Mouse (Mus musculus) lung, postnatal 4 days (tissue): Measurements from ENCODE around the gene Gle1.
A peak's percentile ranks its signal among the peaks of the same experiment; 100 is the strongest.

Experiments used
- DNase-seq, 2 experiments: peaks; one replicate each; pipeline ENCODE4 v3.0.0; 2021

Gle1 gene

DNA sequence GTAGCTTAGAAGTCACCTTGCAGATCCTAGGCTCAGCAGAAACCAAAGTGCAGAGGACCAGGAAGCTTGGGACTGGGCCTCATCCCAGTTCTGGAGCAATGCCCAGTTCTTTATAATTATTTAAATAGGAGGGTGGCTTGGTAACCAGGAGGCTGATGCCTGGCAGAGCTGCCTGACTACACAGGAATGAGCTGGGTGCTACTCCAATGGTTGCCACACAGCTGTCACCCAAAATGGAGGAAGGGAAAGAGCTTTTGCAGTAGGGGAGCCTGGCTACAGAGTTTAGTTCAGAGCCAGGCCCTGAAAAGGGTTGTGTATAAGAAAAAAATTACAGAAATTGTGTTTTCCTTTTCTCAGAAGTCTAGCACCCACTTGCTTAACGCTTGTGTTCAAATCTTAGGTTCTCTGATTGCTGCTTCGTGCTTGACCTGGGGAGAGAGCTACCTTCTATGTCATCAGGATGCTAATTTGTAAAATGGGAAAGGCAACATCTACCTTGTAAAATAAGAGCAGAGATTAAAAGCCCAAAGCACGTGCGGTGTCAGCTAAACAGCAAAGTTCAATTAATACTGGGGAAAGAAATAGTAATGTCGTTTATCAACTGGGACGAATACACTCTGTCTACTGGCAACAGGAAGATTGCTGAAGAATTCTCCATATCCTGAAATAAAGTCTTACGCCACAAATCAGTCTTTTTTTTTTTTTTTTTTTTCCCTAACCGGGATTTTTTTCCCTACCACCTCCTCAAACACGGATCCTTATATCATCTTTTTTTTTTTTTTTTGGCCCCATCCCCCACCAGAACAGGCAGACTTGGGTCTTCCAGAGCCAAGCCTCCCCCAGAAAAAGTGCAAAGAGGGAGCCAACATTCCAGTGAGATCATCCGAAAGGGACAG lies 29.4 kb downstream of the Gle1 start:
- DNase-seq, result peak; percentile 53 to 71

- DNase-seq, result peak; percentile 98
Measured at GRCm38 (mm10) chr2:29965250-29965843, 30.1 kb downstream of the Gle1 start, which contains the start of gene Sptan1. Sptan1 (plus strand) TSS chr2:29965560.

DNA sequence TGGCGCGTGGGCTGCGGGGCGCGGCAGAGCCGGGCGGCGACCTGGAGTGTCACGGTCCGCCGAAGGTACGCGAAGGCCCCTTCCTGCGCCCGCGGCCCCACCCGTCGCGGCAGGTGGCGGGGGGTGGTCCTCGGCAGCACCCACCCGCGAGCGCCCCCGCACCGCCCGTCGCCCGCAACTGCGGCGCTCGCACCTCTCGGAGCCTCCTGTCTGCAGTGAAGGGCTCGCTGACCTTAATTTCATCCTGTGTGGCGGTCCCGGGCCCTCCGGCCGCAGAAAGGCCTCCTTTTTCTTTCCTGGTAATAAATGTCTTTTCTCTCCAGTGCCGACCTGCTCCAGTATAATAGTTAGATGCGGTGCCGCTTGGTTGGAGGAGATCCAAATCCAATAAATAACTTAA lies 30.7 kb downstream of the Gle1 start:
- peak; percentile 56 to 68 for DNase-seq

DNA sequence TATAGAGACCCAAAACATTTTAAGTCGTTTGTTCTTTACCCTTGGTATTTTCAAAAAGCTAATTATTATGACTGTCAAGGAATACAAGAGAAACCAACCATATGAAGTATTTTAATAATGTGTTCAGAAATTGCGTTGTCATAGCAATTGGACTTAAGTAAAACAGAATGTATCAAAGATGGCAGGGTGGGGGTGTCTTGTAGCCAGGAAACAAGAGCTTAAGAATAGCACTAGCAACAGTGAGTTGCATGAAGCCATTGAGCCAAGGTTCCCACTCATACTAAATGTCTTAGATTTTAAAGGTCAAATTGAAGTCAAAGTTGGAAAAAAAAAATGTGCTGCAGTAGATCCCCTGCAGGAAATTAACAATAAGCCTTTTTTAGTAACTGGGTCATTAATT lies 31.6 kb downstream of the Gle1 start:
- DNase-seq, result no peak

DNA sequence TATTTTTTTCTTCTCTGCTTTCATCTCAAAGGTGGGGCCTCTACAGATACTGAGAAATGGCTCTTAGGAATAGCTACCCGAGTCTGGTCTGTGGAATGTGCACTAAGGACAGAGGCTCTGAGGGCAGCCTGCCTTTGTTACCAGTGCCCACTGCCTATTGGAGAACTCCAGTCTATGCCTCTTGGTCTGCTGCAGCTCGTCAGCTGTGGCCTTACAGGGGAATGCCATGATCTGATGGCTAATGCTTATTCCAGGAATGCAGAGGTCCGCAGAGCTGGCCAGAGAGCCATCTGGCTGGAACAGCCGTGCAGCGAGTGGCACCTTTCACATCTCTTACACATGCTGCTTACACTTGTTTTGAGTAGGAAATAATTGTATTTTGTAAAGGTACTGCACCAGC lies 32.5 kb downstream of the Gle1 start:
- DNase-seq, result no peak

GRCm38 (mm10) chr2:29968638-29969037 lies 33.4 kb downstream of the Gle1 start:
- DNase-seq, result peak in 1 of 2 experiments; percentile 16

DNA sequence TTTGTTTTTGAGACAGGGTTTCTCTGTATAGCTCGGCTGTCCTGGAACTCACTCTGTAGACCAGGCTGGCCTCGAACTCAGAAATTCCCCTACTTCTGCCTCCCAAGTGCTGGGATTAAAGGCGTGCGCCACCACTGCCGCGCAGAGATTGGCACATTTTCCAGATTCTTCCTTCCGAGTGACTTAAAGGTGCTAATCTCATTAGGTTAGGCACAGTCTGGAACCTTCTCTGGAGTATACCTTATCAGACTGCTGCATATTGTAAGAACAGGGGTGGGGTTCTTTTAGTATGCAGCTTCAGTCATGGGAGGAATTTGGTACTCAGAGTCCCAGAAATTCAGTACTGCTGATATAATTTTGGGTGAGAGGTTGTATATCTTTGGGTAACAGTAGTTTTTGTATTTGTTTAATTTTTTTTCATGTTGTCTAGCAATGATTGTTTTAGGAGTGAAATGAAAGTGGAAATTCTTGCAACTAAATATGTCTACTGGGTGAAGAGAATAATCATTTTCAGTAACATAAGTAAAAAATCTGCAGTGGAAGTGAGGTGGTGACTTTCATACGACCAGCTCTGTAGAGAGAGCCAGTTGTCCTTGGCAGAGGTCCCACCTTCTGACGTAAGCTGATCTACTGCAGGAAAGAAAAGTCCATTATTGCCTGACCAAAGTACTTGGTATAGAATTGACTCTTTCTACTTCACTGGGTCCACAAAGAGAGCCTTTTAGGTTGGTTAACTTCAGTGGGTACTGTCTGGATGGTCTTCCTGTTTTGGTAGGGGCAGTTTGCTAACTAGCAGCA lies 36.8 kb downstream of the Gle1 start:
- peak; percentile 72 to 85 for DNase-seq

- peak; percentile 44 to 51 for DNase-seq
Measured at GRCm38 (mm10) chr2:29973525-29973924, 38.3 kb downstream of the Gle1 start.

DNA sequence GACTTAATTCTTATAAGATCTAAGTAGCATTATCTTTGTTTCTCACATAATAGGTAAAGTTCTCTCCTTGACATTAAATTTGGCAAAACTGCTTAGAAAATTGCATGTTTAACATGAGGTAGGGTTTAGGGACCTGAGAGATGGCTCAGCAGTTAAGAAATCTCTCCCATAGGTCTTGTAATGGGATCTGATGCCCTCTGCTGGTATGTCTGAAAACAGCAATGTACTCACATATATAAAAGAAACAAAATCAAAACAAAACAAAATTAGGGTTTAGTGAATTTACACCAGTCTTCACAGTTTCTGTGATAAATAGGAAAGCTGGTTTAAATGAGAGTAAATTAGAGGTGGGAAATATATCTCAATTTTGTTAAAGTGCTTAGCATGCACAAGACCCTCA lies 42.1 kb downstream of the Gle1 start:
- DNase-seq, result peak in 1 of 2 experiments; percentile 52

DNA sequence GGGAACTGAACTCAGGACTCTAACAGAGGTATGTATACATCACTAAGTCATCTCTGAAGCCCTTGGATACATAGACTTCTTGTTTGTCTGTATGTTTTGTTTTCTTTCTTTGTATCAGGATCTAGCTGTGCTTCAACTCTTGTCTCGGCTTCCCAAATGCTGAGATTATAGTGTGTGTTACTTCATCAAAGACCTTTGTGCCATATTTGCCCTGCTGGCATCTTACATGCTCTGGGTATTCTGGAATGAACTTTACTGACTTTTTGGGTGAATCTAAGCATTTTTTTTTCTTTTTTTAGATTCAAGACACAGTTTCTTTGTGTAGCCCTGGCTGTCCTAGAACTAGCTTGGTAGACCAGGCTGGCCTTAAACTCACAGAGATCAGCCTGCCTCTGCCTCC lies 45.4 kb downstream of the Gle1 start:
- no peak for DNase-seq

DNA sequence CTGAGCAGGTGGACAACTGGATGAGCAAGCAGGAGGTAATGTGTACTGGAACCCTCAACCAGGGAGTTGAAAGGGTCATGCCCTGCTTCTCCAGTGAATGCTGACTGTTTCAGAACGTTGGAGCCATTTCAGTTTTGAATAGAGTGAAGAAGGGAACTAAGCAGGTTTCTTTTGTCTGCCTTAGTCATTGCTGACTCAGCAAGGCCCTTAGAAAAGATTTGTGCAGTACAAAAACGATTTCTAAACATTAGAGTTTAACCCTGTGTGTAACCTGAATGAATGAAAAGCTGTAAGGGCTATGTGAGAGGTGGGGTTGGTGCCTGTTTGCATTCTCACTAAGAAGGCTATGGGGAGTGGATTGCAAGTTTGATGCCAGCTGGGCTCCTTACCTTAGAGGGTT lies 56.7 kb downstream of the Gle1 start:
- DNase-seq, result no peak

DNA sequence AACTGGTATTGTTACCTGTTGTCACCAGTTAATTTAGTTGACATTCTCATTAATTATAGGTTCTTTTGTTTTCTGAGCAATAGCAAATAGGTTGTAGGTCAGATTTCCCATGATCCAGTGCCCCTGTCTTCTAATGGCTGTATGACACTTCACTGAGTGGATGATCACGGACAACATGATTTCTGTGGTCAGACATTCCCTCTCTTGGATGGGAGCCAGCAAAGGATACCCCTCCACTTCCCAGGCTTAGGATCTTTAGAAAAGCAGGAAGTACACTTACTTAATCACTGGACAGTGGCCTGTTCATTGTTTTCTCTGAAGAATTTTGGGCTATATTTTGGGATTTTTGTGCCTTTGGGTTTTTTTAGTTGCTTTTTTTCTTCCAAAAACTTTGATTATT lies 73.9 kb downstream of the Gle1 start:
- no peak for DNase-seq
